Mouse (Mus musculus) lung, adult 10 weeks (tissue): ENCODE results near the gene Alx3. TPM values are rescaled to one million over a fixed set of nuclear protein-coding genes. Genes with fewer than 3 reads are reported as not detected.

Experiments
- polyA plus RNA-seq: library from polyadenylated mRNA; stranded (reverse); fragments of 350-450 nt; fragmentation: Illumina TruSeq; extraction: RNeasy Lipid Tissue Mini Kit (QIAGEN cat#74804); gene quantifications from one replicate; pipeline ENCODE4 v1.2.3, GENCODE M21; 2014; ENCODE audit warnings: low read depth, low replicate concordance; ENCODE audit not compliant: insufficient read depth

Gene Alx3
- polyA plus RNA-seq: not detected

GRCm38 (mm10) chr3:107594662-107595263, at the start of gene Alx3:
Alx3 (plus strand) TSS chr3:107595031.

GRCm38 (mm10) chr3:107554842-107555241, 40.0 kb upstream of the Alx3 start, which contains the start of gene Ubl4b:
Ubl4b (minus strand) TSS chr3:107555073.

GRCm38 (mm10) chr3:107630682-107631522, 36.1 kb downstream of the Alx3 start, which contains the start of gene Gm10961:
Gm10961 (plus strand) TSS chr3:107631322.

GRCm38 (mm10) chr3:107631523-107631958, 36.7 kb downstream of the Alx3 start, which contains the start of gene Strip1:
Strip1 (minus strand) TSS chr3:107631694.

Other genes with a start within 250 kb of the Alx3 start
- gene Kcnc4, start 135.5 kb upstream of the Alx3 start, polyA plus RNA-seq: 0.08 TPM
- gene Slc6a17, start 77.0 kb upstream of the Alx3 start, polyA plus RNA-seq: 0.85 TPM
- not detected for gene Ubl4b, start 40.0 kb upstream of the Alx3 start, polyA plus RNA-seq
- not detected for gene Gm10961, start 36.3 kb downstream of the Alx3 start, polyA plus RNA-seq
- 14.8 TPM for gene Strip1, start 36.7 kb downstream of the Alx3 start, polyA plus RNA-seq
- 30.2 TPM for gene Ahcyl1, start 101.5 kb downstream of the Alx3 start, polyA plus RNA-seq
- 14.3 TPM for gene Csf1, start 165.4 kb downstream of the Alx3 start, polyA plus RNA-seq